Mouse (Mus musculus): ENCODE measurements at regions not wholly inside any gene's neighbourhood (a gene's known extent, or its start where the extent isn't known, plus 50 kb on each side); places are given as distances from the start of the nearest gene placed in this dataset.

- 26% methylated on average over 3 of the region's 3 CpGs for WGBS
- no peaks in the 10 kb centered on the region for H3K36me3 ChIP-seq (ENCODE audit: insufficient read depth)
- no peak for TF ChIP-seq CTCF (IDR thresholded peaks at IDR 0.05; ENCODE audit: low read depth)
- no peak overlapping the region for H3K4me2 ChIP-seq (ENCODE audit: low read depth)
- no peak for ATAC-seq
- no peaks in the 10 kb centered on the region for H3K27me3 ChIP-seq (ENCODE audit: insufficient read depth, low read length)
- H3K4me1 ChIP-seq (ENCODE audit: insufficient read depth) = peaks cover 18% of the 10 kb centered on the region
- H3K4me3 ChIP-seq (ENCODE audit: low read depth, low read length) = no peak overlapping the region
- H3K9me3 ChIP-seq (ENCODE audit: low read length) = no peaks in the 10 kb centered on the region
- H3K27ac ChIP-seq (ENCODE audit: low read depth, low read length) = no peak overlapping the region
- no peak overlapping the region for H3K9ac ChIP-seq
- no peak for DNase-seq
These were observed 82.2 kb upstream of the 2410004P03Rik start for GRCm38 (mm10) chr12:17093772-17094171.

GRCm38 (mm10) chr12:17091058-17091457, 79.5 kb upstream of the 2410004P03Rik start:
- no peaks in the 10 kb centered on the region for H3K9me3 ChIP-seq (ENCODE audit: low read length)
- peaks cover 4% of the 10 kb centered on the region for H3K4me1 ChIP-seq (ENCODE audit: insufficient read depth)
- peak; percentile 51 for ATAC-seq
- H3K4me2 ChIP-seq (ENCODE audit: low read depth) = no peak overlapping the region
- no peak overlapping the region for H3K4me3 ChIP-seq (ENCODE audit: low read depth, low read length)
- H3K27ac ChIP-seq (ENCODE audit: low read depth, low read length) = no peak overlapping the region
- no peaks in the 10 kb centered on the region for H3K36me3 ChIP-seq (ENCODE audit: insufficient read depth)
- 34% methylated on average over 10 of the region's 10 CpGs for WGBS
- no peaks in the 10 kb centered on the region for H3K27me3 ChIP-seq (ENCODE audit: insufficient read depth, low read length)
- peak; percentile 79 for DNase-seq
- TF ChIP-seq CTCF (IDR thresholded peaks at IDR 0.05; ENCODE audit: low read depth) = no peak
- no peak overlapping the region for H3K9ac ChIP-seq

- Histone ChIP-seq H3K4me2 (ENCODE audit: low read depth) (no peak overlapping the region), H3K4me3 (ENCODE audit: low read depth, low read length) (no peak overlapping the region), H3K9ac (no peak overlapping the region), H3K4me1 (ENCODE audit: insufficient read depth) (peaks cover 4% of the 10 kb centered on the region), H3K27me3 (ENCODE audit: insufficient read depth, low read length) (no peaks in the 10 kb centered on the region), H3K9me3 (ENCODE audit: low read length) (no peaks in the 10 kb centered on the region), H3K36me3 (ENCODE audit: insufficient read depth) (no peaks in the 10 kb centered on the region), H3K27ac (ENCODE audit: low read depth, low read length) (no peak overlapping the region)
- 41% methylated on average over 7 of the region's 7 CpGs for WGBS
- peak; percentile 9; the same call in 1 of the 2 replicates for TF ChIP-seq CTCF (IDR thresholded peaks at IDR 0.05; ENCODE audit: low read depth)
- ATAC-seq (peak; percentile 46), DNase-seq (no peak)
These were observed 78.3 kb upstream of the 2410004P03Rik start for GRCm38 (mm10) chr12:17089710-17090339.

GRCm38 (mm10) chr12:17087388-17087787, 75.9 kb upstream of the 2410004P03Rik start:
- DNase-seq (no peak), ATAC-seq (no peak)
- Histone ChIP-seq H3K9me3 (ENCODE audit: low read length) (no peaks in the 10 kb centered on the region), H3K4me1 (ENCODE audit: insufficient read depth) (peaks cover 4% of the 10 kb centered on the region), H3K9ac (no peak overlapping the region), H3K27ac (ENCODE audit: low read depth, low read length) (no peak overlapping the region), H3K27me3 (ENCODE audit: insufficient read depth, low read length) (no peaks in the 10 kb centered on the region), H3K36me3 (ENCODE audit: insufficient read depth) (no peaks in the 10 kb centered on the region), H3K4me2 (ENCODE audit: low read depth) (no peak overlapping the region), H3K4me3 (ENCODE audit: low read depth, low read length) (no peak overlapping the region)
- no peak for TF ChIP-seq CTCF (IDR thresholded peaks at IDR 0.05; ENCODE audit: low read depth)
- WGBS = 39% methylated on average over 3 of the region's 3 CpGs

GRCm38 (mm10) chr12:17085209-17085574, 73.7 kb upstream of the 2410004P03Rik start:
- Histone ChIP-seq H3K4me3 (ENCODE audit: low read depth, low read length) (no peak overlapping the region), H3K27ac (ENCODE audit: low read depth, low read length) (no peak overlapping the region), H3K9ac (no peak overlapping the region), H3K36me3 (ENCODE audit: insufficient read depth) (no peaks in the 10 kb centered on the region), H3K27me3 (ENCODE audit: insufficient read depth, low read length) (no peaks in the 10 kb centered on the region), H3K4me2 (ENCODE audit: low read depth) (no peak overlapping the region), H3K4me1 (ENCODE audit: insufficient read depth) (no peaks in the 10 kb centered on the region), H3K9me3 (ENCODE audit: low read length) (no peaks in the 10 kb centered on the region)
- ATAC-seq = no peak
- no peak for DNase-seq
- TF ChIP-seq CTCF (IDR thresholded peaks at IDR 0.05; ENCODE audit: low read depth) = no peak
- 70% methylated on average over 5 of the region's 5 CpGs for WGBS

- no peak for DNase-seq
- H3K4me1 ChIP-seq (ENCODE audit: insufficient read depth) = no peaks in the 10 kb centered on the region
- WGBS = 71% methylated on average over 9 of the region's 9 CpGs
- H3K27me3 ChIP-seq (ENCODE audit: insufficient read depth, low read length) = no peaks in the 10 kb centered on the region
- no peaks in the 10 kb centered on the region for H3K9me3 ChIP-seq (ENCODE audit: low read length)
- TF ChIP-seq CTCF (IDR thresholded peaks at IDR 0.05; ENCODE audit: low read depth) = no peak
- H3K4me3 ChIP-seq (ENCODE audit: low read depth, low read length) = no peak overlapping the region
- no peak overlapping the region for H3K27ac ChIP-seq (ENCODE audit: low read depth, low read length)
- ATAC-seq = no peak; the same call in 1 of the 2 replicates
- no peak overlapping the region for H3K9ac ChIP-seq
- H3K36me3 ChIP-seq (ENCODE audit: insufficient read depth) = no peaks in the 10 kb centered on the region
- H3K4me2 ChIP-seq (ENCODE audit: low read depth) = no peak overlapping the region
These were observed 73.1 kb upstream of the 2410004P03Rik start for GRCm38 (mm10) chr12:17084499-17085208.

- DNase-seq (no peak), ATAC-seq (0 out of 2 replicates have a peak, but pooled peaks have one; percentile 14)
- Histone ChIP-seq H3K9ac (no peak overlapping the region), H3K9me3 (ENCODE audit: low read length) (no peaks in the 10 kb centered on the region), H3K27me3 (ENCODE audit: insufficient read depth, low read length) (no peaks in the 10 kb centered on the region), H3K4me1 (ENCODE audit: insufficient read depth) (0 out of 2 replicates have a peak, but pooled peaks cover 9% of the 10 kb centered on the region), H3K27ac (ENCODE audit: low read depth, low read length) (no peak overlapping the region), H3K4me3 (ENCODE audit: low read depth, low read length) (no peak overlapping the region), H3K4me2 (ENCODE audit: low read depth) (no peak overlapping the region), H3K36me3 (ENCODE audit: insufficient read depth) (no peaks in the 10 kb centered on the region)
- WGBS = 78% methylated on average over 15 of the region's 15 CpGs
- TF ChIP-seq CTCF (IDR thresholded peaks at IDR 0.05; ENCODE audit: low read depth) = no peak
These were observed 60.3 kb upstream of the 2410004P03Rik start for GRCm38 (mm10) chr12:17071691-17072454.

Data from forebrain, postnatal 0 days (tissue).